Mouse (Mus musculus) heart, postnatal 36 days (tissue): ENCODE results near the gene Fbxw20. TPM values are rescaled to one million over a fixed set of nuclear protein-coding genes. Genes with fewer than 3 reads are reported as not detected.
"Not testable (repeated sequence)": the region's sequence is repeated elsewhere in the genome, so short reads cannot be mapped to it uniquely, and the experiment has no call there.

Source experiments
- DNase-seq, 2 experiments: peaks; one replicate each; pipeline ENCODE4 v3.0.0; 2021 to 2022
- intact Hi-C: fragments of 180-260 bp; cut with DNase I; formaldehyde crosslinking; loops from one replicate; pipeline ENCODE4 v1.15.1; 2025
- total RNA-seq, 2 experiments: library from RNA; stranded (reverse); gene quantifications; 2 replicates each; pipeline ENCODE4 v1.2.3; 2021

The Fbxw20 gene
- not detected for total RNA-seq

DNA sequence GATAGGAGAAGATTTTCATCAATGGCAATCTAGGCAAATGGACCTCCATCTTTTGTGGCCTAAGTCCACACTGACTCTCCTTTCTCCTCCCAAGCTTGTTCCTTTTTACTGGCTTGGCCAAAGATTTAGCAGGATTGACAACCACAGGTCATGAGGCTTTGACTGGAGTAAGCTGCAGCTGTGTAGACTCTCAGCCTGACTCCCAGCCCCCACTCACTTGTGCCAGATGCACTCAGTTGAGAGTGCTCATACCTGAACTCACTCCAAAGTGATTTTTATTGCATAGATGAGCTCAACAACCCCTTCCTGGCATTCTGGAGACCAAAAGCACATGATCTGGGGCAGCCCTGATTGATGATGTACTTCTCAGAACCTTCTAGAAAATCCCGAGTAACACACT is at the start of gene Fbxw20:
Gene Fbxw20 (minus strand): TSS at position 101 of the 400 bp plus-strand sequence.
- intact Hi-C loops: no loop called here
- no peak for DNase-seq

DNA sequence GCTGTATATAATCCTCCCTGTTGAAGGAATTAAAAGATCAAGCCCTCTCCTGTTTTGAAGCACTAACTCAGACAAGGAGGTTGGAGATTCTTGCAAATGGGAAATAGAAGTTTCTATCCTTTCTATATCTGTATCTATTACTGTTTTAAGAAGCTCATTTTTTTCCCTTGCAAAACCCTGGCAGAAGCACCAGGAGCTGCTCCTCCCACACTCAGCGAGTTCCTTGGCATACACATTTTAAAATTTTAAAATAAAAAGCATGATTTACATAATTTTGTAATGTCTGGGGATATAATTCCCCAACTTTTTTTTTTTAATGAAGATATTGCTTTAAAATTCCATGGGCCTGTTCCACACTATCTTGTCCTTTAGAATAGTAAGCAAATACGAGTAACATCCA is 28.5 kb upstream of the Fbxw20 start:
- DNase-seq: no peak
- intact Hi-C loops: no loop called here

DNA sequence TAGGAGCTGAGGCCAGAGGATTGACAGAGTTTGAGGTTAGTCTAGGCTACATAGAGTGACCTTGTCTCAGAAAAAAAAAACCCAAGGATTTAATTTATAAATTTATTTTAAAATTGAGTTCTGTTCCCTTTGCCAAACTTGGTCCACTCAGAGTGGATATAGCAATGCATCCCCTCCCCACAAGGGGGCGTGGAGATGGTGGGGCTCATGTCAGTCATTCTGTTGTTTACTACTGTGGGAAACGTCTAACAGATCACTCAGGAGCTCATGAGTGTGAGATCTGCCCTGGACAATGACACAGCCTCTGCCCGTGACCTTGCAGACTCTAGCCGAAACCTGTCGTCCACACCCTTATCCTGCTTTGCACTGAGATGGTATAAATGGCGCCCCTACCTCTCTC is 16.1 kb downstream of the Fbxw20 start:
- intact Hi-C loops: no loop called here
- no peak for DNase-seq

DNA sequence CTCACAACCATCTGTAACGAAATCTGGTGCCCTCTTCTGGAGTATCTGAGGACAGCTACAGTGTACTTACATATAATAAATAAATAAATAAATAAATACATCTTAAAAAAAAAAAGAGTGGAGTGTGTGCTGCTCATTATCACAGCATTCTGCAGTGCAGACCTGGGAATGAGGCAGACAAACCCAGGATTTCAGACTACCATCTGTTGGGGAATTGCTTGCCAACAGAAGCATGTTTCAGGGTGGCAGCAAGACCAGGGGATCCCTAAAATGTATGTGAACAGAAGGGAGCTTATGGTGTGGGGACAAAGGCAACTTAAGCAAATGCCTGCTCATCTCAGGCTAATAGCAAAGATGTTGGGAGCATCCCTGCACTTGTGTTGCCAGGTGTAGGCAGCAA is 33.2 kb downstream of the Fbxw20 start:
- intact Hi-C loops, DNase-seq: not testable (repeated sequence)

DNA sequence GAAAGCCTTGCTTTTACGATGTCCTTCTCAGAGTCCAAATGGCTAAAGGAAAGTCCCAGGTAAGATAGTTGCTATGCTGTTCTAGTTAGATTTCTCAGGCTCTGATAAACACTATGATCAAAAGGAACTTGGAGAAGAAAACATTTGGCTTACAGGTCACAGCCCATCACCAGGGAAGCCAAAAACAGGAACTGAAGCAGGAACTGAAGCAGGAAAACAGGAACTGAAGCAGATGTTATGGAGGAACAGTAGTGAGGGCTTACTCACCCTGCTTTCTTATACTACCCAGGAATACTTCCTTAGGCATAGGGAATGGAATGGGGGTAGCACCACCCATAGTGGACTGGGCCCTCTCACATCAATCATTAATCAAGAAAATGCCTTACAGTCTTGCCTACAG is 34.2 kb downstream of the Fbxw20 start:
- intact Hi-C loops: no loop called here
- DNase-seq: no peak

DNA sequence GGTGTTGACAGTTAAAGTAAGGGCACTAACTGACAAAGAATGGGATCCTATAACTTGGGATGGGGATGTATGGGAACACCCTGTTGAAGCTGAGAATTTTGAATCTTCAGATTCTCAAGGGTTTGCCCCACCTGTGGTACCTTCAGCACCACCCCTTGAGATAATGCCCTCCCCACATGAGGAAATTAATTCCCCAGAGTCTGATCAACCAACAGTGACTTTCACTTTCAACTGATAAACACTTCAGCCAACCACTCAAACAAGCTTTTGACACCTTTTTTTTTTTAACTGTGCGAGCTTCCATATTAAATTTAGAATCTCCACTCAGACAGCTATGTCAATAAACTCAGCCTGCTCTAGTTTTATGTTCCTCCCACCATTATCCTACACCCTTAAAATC is 35.2 kb downstream of the Fbxw20 start:
- no peak for DNase-seq
- intact Hi-C loops: no loop called here

DNA sequence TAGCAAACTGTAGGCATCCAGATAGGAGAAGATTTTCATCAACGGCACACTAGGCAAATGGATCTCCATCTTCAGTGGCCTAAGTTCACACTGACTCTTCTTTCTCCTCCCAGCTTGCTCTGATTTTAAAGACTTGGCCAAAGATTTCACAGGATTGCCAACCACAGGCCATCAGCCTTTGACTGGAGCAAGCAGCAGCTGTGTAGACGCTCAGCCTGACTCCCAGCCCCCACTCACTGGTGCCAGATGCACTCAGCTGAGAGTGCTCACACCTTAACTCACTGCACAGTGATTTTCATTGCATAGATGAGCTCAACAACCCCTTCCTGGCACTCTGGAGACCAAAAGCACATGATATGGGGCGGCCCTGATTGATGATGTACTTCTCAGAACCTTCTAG is 38.7 kb downstream of the Fbxw20 start, which contains the start of gene Fbxw13:
Gene Fbxw13 (minus strand): TSS at position 101 of the 400 bp plus-strand sequence.
- DNase-seq, intact Hi-C loops: not testable (repeated sequence)

DNA sequence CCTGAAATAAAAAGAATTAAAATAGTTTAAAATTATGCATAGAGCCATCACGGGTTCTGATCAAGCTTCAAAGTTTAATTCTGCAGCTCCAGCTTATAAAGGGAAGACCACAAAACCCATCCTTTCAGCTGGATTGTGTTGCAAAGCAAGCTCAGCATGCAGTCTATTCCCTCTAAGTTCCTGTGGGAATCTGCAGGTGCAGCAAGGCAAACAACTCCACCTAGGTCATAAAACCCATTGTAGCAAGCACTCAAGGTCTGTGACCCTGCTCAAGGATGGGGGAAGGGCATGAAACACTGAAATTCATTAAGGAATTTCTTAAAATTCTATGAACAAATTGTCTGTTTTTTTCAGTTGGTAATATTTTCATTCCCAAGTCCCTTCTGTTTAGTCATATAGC is 57.3 kb downstream of the Fbxw20 start:
- no peak for DNase-seq
- intact Hi-C loops: no loop called here

DNA sequence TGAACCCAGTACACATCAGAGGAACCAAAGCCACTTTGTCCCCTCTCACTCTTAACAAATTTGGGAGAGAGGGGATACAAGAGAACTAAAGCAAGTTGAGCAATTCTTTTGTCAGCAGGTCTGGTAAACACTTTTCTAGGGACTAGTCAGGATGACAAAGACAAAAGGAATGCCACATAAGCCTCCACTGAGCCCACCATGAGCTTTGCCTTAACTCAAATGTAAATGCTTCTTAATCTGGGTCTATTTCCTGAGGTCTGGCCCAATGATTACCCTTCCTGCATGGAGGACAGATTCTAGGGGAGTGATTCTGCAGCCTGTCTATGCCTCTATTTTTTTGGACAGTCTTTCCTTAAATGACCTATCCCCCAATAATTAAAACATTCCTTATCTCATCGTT is 58.3 kb downstream of the Fbxw20 start:
- intact Hi-C loops: no loop called here

More for the DNA sequence above, 58.3 kb downstream of the Fbxw20 start:
- no peak for DNase-seq

Other genes with a start within 250 kb of the Fbxw20 start
- not detected for gene Ucn2, start 248.7 kb downstream of the Fbxw20 start, total RNA-seq
- gene Pfkfb4, start 243.0 kb downstream of the Fbxw20 start, total RNA-seq: 1 to 10 TPM; 2.3 to 2.4 TPM
- gene Shisa5, start 196.2 kb downstream of the Fbxw20 start, total RNA-seq: 10 to 100 TPM; 36.1 to 51.4 TPM
- 10 to 100 TPM; 14.0 to 14.7 TPM for gene Trex1, start 175.0 kb downstream of the Fbxw20 start, total RNA-seq
- 1 to 10 TPM; 8.0 to 8.2 TPM for gene Atrip, start 160.6 kb downstream of the Fbxw20 start, total RNA-seq
- 10 to 100 TPM; 11.7 to 12.2 TPM for gene Ccdc51, start 152.3 kb downstream of the Fbxw20 start, total RNA-seq
- gene Tma7, start 152.2 kb downstream of the Fbxw20 start, total RNA-seq: 100 to 1,000 TPM; 241 to 249 TPM
- gene Plxnb1, start 139.4 kb downstream of the Fbxw20 start, total RNA-seq: 10 to 100 TPM; 16.4 to 19.1 TPM
- gene Fbxw21, start 72.7 kb downstream of the Fbxw20 start, total RNA-seq: not detected
- gene Fbxw13, start 38.8 kb downstream of the Fbxw20 start, total RNA-seq: not detected
- not detected for gene Fbxw14, start 52.9 kb upstream of the Fbxw20 start, total RNA-seq
- not detected for gene Fbxw28, start 104.9 kb upstream of the Fbxw20 start, total RNA-seq
- gene Fbxw22, start 169.5 kb upstream of the Fbxw20 start, total RNA-seq: not detected
- gene Fbxw16, start 214.4 kb upstream of the Fbxw20 start, total RNA-seq: not detected